Mouse (Mus musculus) layer of hippocampus, postnatal 14 days (tissue): ENCODE results near the gene Rhoj. TPM values are rescaled to one million over a fixed set of nuclear protein-coding genes. Genes with fewer than 3 reads are reported as not detected.

ENCODE experiments used
- total RNA-seq, 2 experiments: library from RNA; stranded (reverse); gene quantifications; 2 replicates each; pipeline ENCODE4 v1.2.3; 2021

The Rhoj gene
- total RNA-seq, 2 experiments from 2014 or later, result 6.1 to 6.4 TPM

Other genes with a start within 250 kb of the Rhoj start
- gene Kcnh5, start 131.0 kb upstream of the Rhoj start, total RNA-seq, result 1 to 10 TPM; 6.3 to 8.8 TPM
- not detected for gene Gphb5, start 108.5 kb downstream of the Rhoj start, total RNA-seq